Mouse (Mus musculus) adrenal gland, adult (tissue): ENCODE data around the gene Sos1.

Experiments
- DNase-seq, 2 experiments: peaks; one replicate each; pipeline ENCODE4 v3.0.0; 2022 to 2023; ENCODE audit warnings: low spot score in 1 of 2; ENCODE audit not compliant: inconsistent age in 2 of 2

Sos1 gene

GRCm38 (mm10) chr17:80496185-80496584 lies 15.9 kb upstream of the Sos1 start:
- DNase-seq: no peak

GRCm38 (mm10) chr17:80493891-80494290 lies 13.6 kb upstream of the Sos1 start:
- DNase-seq: no peak

GRCm38 (mm10) chr17:80492811-80493210 lies 12.6 kb upstream of the Sos1 start:
- no peak for DNase-seq

- DNase-seq: peak; percentile 62 to 84
Observed at GRCm38 (mm10) chr17:80492274-80492673, 12.0 kb upstream of the Sos1 start.

GRCm38 (mm10) chr17:80490166-80490565 lies 9.9 kb upstream of the Sos1 start:
- no peak for DNase-seq

- no peak for DNase-seq
Observed at GRCm38 (mm10) chr17:80488918-80489317, 8.7 kb upstream of the Sos1 start.

- DNase-seq: no peak
Observed at GRCm38 (mm10) chr17:80485160-80485559, 4.9 kb upstream of the Sos1 start.

- peak in 1 of 2 experiments; percentile 48 for DNase-seq
Observed at GRCm38 (mm10) chr17:80480855-80481224, 587 bp upstream of the Sos1 start.

- peak; percentile 79 to 91 for DNase-seq
Observed at GRCm38 (mm10) chr17:80479295-80480030, 790 bp downstream of the Sos1 start.

- no peak for DNase-seq
Observed at GRCm38 (mm10) chr17:80477679-80478078, 2.6 kb downstream of the Sos1 start.

GRCm38 (mm10) chr17:80476496-80476895 lies 3.8 kb downstream of the Sos1 start:
- DNase-seq: no peak

GRCm38 (mm10) chr17:80471056-80471802 lies 9.0 kb downstream of the Sos1 start:
- no peak for DNase-seq

- peak in 1 of 2 experiments; percentile 55 for DNase-seq
Observed at GRCm38 (mm10) chr17:80468417-80468894, 11.8 kb downstream of the Sos1 start.

GRCm38 (mm10) chr17:80460258-80460657 lies 20.0 kb downstream of the Sos1 start:
- peak in 1 of 2 experiments; percentile 2 for DNase-seq

- DNase-seq: peak; percentile 3 to 76
Observed at GRCm38 (mm10) chr17:80455648-80456047, 24.6 kb downstream of the Sos1 start.

GRCm38 (mm10) chr17:80450426-80451030 lies 29.7 kb downstream of the Sos1 start:
- DNase-seq: no peak

- DNase-seq: peak in 1 of 2 experiments; percentile 25
Observed at GRCm38 (mm10) chr17:80446470-80446869, 33.8 kb downstream of the Sos1 start.

GRCm38 (mm10) chr17:80445433-80445832 lies 34.8 kb downstream of the Sos1 start:
- DNase-seq: peak; percentile 30 to 85

GRCm38 (mm10) chr17:80435680-80436079 lies 44.6 kb downstream of the Sos1 start:
- DNase-seq: no peak

- DNase-seq: no peak
Observed at GRCm38 (mm10) chr17:80434430-80434829, 45.8 kb downstream of the Sos1 start.

- DNase-seq: no peak
Observed at GRCm38 (mm10) chr17:80431997-80432396, 48.3 kb downstream of the Sos1 start.

GRCm38 (mm10) chr17:80427966-80428365 lies 52.3 kb downstream of the Sos1 start:
- DNase-seq: no peak
